Mouse (Mus musculus) CH12.LX (cell line): ENCODE measurements around the gene Hfe2.

Experiments used
- BHLHE40 ChIP-seq: IDR thresholded peaks from 2 replicates; pipeline ENCODE4 v1.6.1; 2011; ENCODE audit warnings: mild to moderate bottlenecking, low read depth, low read length, improper control_type of control experiment
- CHD1 ChIP-seq: IDR thresholded peaks from 2 replicates; pipeline ENCODE4 v1.6.1; 2012; ENCODE audit warnings: low read depth, low read length, improper control_type of control experiment, inconsistent platforms
- CHD2 ChIP-seq: IDR thresholded peaks from 2 replicates; pipeline ENCODE4 v1.6.1; 2011; ENCODE audit warnings: low read length, improper control_type of control experiment
- CTCF ChIP-seq, 2 experiments: IDR thresholded peaks in 1 of 2; conservative IDR thresholded peaks in 1 of 2; 2 replicates each; pipeline ENCODE4 v1.5.1; 2011 to 2012; ENCODE audit warnings: low read depth in 2 of 2, low read length in 2 of 2, improper control_type of control experiment in 1 of 2, inconsistent platforms in 1 of 2, mild to moderate bottlenecking in 1 of 2, moderate library complexity in 1 of 2
- EP300 ChIP-seq: IDR thresholded peaks from 2 replicates; pipeline ENCODE4 v1.6.1; 2011; ENCODE audit warnings: low read length, improper control_type of control experiment
- IRF4 ChIP-seq: IDR thresholded peaks from 2 replicates; pipeline ENCODE4 v1.6.1; 2014; ENCODE audit warnings: low read depth, mild to moderate bottlenecking, inconsistent platforms, low read length, improper control_type of control experiment
- MAX ChIP-seq: IDR thresholded peaks from 2 replicates; pipeline ENCODE4 v1.6.1; 2011; ENCODE audit warnings: low read length, improper control_type of control experiment
- MEF2A ChIP-seq: IDR thresholded peaks from 2 replicates; pipeline ENCODE4 v1.6.1; 2014; ENCODE audit warnings: low read depth, mild to moderate bottlenecking, inconsistent platforms, low read length, improper control_type of control experiment, borderline replicate concordance
- MYC ChIP-seq: IDR thresholded peaks from 2 replicates; pipeline ENCODE4 v1.6.1; 2011; ENCODE audit warnings: low read depth, mild to moderate bottlenecking, improper control_type of control experiment, low read length
- NELFE ChIP-seq: IDR thresholded peaks from 2 replicates; pipeline ENCODE4 v1.6.1; 2011; ENCODE audit warnings: low read depth, low read length, improper control_type of control experiment
- POLR2A ChIP-seq: IDR thresholded peaks from 2 replicates; pipeline ENCODE4 v1.6.1; 2011; ENCODE audit warnings: low read depth, mild to moderate bottlenecking, improper control_type of control experiment, low read length
- USF1 ChIP-seq: IDR thresholded peaks from 2 replicates; pipeline ENCODE4 v1.6.1; 2014; ENCODE audit warnings: low read depth, mild to moderate bottlenecking, inconsistent platforms, low read length, improper control_type of control experiment
- ZC3H11A ChIP-seq: IDR thresholded peaks from 2 replicates; pipeline ENCODE4 v1.6.1; 2012; ENCODE audit warnings: low read depth, mild to moderate bottlenecking, inconsistent platforms, low read length, improper control_type of control experiment

DNA sequence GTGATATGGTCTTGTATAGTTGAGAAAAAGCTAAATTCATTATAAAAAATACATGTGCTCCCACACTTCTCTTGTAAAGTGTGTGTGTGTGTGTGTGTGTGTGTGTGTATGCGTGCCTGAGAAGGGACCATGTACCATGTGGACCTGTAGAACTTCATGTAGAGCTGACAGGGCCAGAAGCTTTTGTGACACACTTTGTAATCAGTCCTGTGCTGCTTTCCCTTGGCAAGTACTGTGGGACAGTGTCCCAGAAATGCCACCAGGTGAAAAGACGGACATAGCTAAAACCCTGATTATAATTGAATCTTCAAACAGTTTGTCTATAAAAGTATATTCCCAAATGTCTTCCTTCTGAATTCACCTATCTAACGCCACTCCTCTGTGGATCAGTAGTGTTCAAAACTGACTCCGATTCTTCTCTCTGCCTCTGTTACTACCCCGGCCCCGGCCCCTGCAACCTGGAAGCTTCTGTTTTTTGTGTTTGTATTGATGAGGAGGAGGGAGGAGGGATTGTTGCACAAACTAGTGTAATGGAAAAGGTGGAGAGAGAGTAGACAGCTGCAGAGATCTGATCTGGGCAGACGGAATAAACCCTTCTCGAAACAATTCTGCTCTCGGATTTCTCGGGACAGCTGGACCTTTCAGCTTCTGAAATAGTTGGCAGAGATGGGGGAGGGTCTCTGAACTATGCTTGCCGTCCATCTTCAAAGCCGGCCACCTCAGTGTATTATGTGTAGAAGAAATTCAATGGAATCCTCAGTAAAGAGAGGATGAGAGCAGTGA is 753 bp upstream of the Hfe2 start:
- TF ChIP-seq CTCF (conservative IDR thresholded peaks at IDR 0.05 in 1 of 2, IDR thresholded peaks at IDR 0.05 in 1 of 2; ENCODE audit: low read depth in 2 of 2, low read length in 2 of 2) (no peak), POLR2A (no peak), NELFE (no peak), EP300 (no peak), BHLHE40 (no peak), USF1 (no peak), MAX (no peak), IRF4 (no peak), ZC3H11A (no peak), CHD2 (no peak), CHD1 (no peak), MYC (no peak), MEF2A (no peak)
